Mouse (Mus musculus) adrenal gland, postnatal 25 days (tissue): ENCODE results near the gene Tmprss3. TPM values are rescaled to one million over a fixed set of nuclear protein-coding genes. Genes with fewer than 3 reads are reported as not detected.

ENCODE experiments used
- DNase-seq: peaks from one replicate; pipeline ENCODE4 v3.0.0; 2021; ENCODE audit warnings: mixed read lengths
- total RNA-seq: library from RNA; stranded (reverse); gene quantifications from 2 replicates; pipeline ENCODE4 v1.2.3, GENCODE M21; 2021

Gene Tmprss3
- total RNA-seq, 1 experiment from 2014 or later: not detected

DNA sequence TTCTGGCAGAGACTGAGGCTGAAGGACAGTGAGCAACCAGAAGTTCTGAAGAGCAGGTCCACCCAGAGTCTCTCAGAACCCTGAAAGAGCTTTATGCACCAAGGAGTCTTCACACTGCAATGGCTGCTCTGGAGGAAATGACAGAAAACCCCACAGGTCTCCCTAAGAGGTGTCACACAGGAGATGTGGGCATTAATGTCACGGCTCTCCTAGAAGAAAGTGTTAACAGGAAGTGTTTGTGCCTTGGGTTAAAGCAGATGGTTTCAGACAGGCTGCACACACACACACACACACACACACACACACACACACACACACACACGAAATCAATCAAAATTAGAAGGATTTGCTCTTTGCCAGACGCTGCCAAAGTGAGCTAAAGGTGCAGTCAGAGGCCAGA is 62.5 kb downstream of the Tmprss3 start:
- DNase-seq: no peak

- no peak for DNase-seq
Observed at GRCm38 (mm10) chr17:31134913-31135312, 63.9 kb downstream of the Tmprss3 start.

- DNase-seq: no peak
Observed at GRCm38 (mm10) chr17:31133776-31134175, 65.0 kb downstream of the Tmprss3 start.

DNA sequence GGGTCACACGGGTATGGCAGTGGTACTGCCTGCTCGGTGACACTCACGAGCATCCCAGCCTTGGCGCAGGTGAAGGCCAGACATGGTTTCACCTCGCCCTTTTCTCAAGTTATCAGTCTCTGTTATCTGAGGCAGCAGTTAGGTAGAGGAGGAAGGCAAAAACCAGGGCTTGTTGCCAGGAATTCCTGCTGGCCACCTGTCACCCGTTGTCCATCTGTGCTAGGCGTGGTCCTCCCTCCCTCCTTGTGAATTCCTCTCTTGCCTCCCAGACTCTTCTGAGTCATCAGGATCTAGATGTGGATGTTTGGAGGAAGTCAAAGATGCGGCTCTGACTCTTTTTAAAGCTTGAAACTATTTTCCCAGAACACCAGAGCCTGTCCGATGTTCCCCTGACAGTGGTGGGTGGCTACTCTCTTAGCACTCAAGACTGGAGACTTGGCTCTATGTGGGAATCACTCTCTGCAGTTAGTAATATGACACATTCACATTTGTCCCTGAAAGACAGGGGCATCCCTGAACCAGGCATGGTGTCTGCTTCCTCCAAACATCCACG is 67.4 kb downstream of the Tmprss3 start:
- DNase-seq: no peak

- DNase-seq: no peak
Observed at GRCm38 (mm10) chr17:31129452-31129851, 69.3 kb downstream of the Tmprss3 start, which contains the start of gene Tff3. Tff3 (minus strand) TSS chr17:31129646.

Other genes starting within 250 kb of the Tmprss3 start
- gene Umodl1, start 244.3 kb downstream of the Tmprss3 start, total RNA-seq: 1.1 and 1.2 TPM in 2 replicates
- gene Abcg1, start 141.3 kb downstream of the Tmprss3 start, total RNA-seq: 5.6 and 15.8 TPM in 2 replicates
- gene Tff3, start 69.3 kb downstream of the Tmprss3 start, total RNA-seq: not detected in 2 replicates
- not detected in 2 replicates for gene Tff2, start 54.7 kb downstream of the Tmprss3 start, total RNA-seq
- gene Tff1, start 33.7 kb downstream of the Tmprss3 start, total RNA-seq: not detected in 2 replicates
- gene Ubash3a, start 8.9 kb upstream of the Tmprss3 start, total RNA-seq: not detected in 2 replicates
- gene Rsph1, start 78.4 kb upstream of the Tmprss3 start, total RNA-seq: 4.3 and 6.4 TPM in 2 replicates
- gene Slc37a1, start 87.8 kb upstream of the Tmprss3 start, total RNA-seq: 15.5 and 16.3 TPM in 2 replicates
- gene Pde9a, start 187.2 kb upstream of the Tmprss3 start, total RNA-seq: 1.4 and 2.5 TPM in 2 replicates